Mouse (Mus musculus) CH12F3 (cell line): ENCODE measurements around the gene Adgrv1.

Experiments used
- in situ Hi-C: fragments of 300-500 bp; cut with MboI; formaldehyde crosslinking; loops from 2 replicates; pipeline ENCODE4 v1.14.3; 2020; ENCODE audit warnings: low sequenced_read_pairs

The Adgrv1 gene

DNA sequence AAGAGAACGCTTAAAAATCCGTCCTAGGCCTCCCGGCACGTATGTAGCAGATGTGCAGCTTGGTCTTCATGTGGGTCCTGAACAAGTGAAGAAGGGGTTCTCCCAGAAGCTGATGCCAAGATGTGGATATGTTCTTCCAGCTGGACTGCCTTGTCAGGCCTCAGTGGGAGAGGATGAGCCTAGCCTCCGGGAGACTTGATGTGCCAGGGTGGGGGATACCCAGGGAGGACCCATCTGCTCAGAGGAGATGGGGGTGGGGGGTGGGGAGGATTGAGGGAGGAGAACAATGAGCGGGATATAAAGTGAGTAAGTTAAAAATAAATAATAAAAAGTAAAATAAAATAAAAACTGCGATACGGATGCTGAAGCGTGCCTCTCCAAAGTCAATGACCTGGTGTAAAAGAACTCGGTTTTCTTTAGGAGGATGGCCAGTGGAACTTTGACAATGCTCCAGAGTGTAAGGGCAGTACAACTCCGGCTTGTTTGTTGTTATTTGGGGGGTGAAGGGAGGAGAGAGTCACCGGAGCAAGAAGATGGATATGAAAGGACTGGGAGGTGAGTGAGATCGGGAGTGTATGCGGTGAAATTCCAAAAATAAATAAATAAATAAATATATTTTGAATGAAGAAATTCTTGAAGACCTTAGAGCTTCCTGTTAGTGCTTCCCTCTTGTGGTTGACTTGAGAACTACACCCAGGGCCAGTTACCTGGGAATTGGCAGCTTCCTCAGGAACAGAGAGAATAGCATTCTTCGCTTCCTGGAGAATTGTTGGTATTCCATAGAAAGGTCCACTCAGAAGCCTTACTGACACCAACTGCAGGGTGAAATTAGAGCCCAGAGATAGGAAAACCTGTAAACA is 205.8 kb downstream of the Adgrv1 start:
- in situ Hi-C loops = no loop called here

- in situ Hi-C loops = no loop called here
These were observed 207.8 kb downstream of the Adgrv1 start for GRCm38 (mm10) chr13:81425111-81425510.

DNA sequence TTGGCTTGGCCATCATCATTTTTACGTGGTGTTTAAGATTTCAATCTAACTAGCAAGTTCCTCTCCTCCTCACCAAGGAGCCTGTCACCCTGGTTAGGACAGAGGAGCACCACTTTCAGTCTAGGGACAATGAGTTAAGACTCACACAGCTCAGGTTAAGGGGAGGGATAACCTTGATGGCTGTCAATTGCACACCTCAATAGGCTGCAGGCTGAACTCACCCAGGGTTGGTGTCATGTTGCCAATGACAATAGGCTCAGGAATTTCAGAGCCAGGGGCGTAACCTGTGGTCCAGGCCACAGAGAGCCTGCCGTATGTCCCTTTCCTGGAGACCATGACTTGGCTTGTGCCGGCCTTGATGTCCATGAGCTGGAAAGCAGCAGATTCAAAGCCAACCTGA is 209.0 kb downstream of the Adgrv1 start:
- in situ Hi-C loops = no loop called here

GRCm38 (mm10) chr13:81407881-81408460 is 225.0 kb downstream of the Adgrv1 start:
- in situ Hi-C loops = no loop called here

GRCm38 (mm10) chr13:81402826-81403225 is 230.1 kb downstream of the Adgrv1 start:
- in situ Hi-C loops = no loop called here

DNA sequence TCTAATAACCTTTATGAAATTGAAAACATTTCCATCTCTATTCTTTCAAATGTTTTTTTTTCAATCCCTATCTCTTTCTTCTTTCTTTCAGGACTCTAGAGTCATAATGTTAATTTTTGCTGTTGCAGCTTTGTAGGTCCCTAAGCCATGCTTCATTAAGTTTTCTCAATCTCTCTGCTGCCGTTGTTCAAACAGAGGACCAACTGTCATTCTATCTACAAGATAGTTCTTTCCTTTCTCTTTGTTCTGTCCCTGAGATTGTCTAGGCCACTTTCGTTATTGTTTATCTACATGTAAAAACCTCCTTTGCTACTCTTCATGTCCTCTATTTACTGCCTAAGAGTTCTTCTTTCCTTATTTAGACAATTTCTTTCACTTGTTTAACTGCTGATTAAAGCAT is 230.8 kb downstream of the Adgrv1 start:
- in situ Hi-C loops = no loop called here

DNA sequence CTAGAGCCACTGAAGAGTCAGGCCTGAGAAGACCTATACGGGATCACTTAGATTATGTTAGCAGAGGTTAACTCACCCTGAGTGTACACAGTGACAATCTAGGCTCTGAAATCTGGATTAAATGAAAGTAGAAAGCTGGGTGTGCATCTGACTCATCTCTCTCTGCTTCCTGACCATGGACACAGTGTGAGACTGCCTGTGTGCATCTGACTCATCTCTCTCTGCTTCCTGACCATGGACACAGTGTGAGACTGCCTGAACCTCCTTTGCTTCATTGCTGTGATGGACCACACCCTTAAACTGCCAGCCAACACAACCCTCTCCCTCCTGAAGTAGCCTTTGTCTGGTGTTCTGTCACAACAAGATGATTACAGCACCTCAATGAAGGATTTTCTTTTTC is 231.2 kb downstream of the Adgrv1 start:
- in situ Hi-C loops = no loop called here

DNA sequence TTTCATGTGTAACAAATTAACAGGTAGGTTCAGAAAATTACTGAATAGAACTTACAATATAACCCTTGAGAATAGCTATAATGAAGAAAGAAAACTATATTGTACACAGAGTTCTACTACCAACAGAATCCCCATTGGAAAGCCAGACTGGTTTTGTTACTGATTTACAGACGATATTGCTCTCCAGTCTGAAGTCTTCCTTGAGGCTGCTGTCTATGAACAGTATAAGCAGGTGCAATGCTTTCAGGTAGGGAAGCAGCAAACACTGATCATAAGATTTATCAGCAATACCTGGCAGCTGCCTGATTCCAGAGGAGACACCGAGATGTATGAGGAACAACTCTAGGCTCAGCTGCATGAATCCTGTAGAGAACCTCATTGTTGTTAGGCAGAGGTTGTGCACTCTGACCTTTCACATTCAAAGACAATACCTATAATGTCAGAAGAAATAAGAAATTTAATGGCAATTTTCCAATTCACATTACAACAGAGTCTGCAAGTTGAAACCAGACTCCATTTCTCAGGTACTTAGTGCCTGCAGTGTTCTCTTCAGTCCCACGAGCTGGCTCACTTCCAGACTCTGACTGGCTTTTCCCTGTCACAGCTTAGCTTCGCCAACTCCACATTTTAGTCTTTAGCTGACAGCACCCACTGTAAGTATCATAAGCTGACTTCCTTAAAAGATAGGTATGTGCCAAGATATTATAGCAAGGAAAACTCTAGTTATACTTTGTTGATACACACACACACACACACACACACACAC is 247.2 kb downstream of the Adgrv1 start:
- in situ Hi-C loops = no loop called here

- in situ Hi-C loops = no loop called here
These were observed 251.1 kb downstream of the Adgrv1 start for GRCm38 (mm10) chr13:81381835-81382234.

DNA sequence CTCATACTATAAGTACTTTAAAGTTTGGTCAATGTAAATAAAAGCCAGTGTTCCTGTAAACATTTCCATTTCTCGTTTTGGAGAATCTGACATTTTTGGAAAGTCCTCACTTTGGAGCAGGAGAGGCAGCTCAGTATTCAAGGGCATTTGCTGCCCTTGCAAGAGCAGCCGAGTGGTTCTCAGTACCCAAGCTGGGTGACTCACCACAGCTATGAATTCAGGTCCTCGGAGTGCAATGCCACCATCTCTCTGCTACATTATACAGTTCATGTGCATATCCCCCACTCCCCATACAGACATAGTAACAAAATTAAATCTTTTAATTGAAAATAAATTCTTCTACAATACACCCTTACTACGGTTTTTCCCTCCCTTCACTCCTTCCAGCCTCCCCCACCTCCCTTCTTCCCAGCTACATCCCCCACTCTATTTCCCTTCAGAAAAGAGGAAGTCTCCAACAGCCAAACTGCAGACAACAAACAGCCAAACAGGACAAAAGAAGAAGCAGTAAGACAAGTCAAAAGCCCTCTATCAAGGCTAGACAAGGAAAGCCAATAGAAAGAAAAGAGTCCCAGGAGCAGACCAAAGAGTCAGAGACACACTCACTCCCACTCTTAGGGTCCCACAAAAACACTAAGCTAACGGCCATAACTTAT is 262.0 kb downstream of the Adgrv1 start:
- in situ Hi-C loops = no loop called here

DNA sequence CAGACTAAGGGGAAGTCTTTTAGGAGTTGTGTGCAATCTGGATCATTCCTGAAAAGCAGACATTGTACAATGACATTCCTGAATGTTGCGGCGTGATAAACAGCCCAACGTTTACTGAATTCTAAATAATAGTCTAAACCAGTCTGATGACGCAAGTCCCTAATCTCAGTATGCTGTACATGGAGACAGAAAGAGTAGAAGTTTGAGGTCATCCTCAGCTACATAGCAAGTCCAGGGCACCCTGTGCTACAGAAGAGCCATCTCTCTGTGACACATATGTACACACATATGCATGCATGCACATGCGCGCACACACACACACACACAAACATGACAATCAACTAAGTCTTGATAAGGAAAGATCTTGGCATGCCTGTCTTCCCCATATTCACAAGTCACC is 262.8 kb downstream of the Adgrv1 start:
- in situ Hi-C loops = no loop called here

DNA sequence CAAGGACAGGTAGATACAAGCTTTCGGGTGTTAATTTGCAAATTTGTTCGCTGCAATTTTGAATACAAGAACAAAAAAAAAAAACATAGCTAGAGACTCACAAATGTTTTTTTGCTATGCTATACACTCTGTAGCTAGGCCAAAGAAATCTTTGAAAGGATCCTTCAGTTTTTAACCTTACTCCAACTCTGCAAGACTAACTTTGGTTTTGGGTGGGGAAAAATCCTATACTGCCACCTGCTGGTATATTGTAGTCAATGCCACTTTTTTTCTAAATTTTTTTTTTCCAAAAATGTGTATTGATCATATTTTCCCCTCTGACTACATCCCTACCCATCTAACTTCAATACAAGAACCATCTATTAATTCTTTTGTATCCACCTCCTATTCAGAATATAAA is 263.4 kb downstream of the Adgrv1 start:
- in situ Hi-C loops = loop anchor here (5.0 kb wide), 1 partner anchor 492 kb away; no protein-coding TSS in a partner anchor

GRCm38 (mm10) chr13:81368987-81369386 is 264.0 kb downstream of the Adgrv1 start:
- in situ Hi-C loops = loop anchor here (5.0 kb wide), 1 partner anchor 492 kb away; no protein-coding TSS in a partner anchor

DNA sequence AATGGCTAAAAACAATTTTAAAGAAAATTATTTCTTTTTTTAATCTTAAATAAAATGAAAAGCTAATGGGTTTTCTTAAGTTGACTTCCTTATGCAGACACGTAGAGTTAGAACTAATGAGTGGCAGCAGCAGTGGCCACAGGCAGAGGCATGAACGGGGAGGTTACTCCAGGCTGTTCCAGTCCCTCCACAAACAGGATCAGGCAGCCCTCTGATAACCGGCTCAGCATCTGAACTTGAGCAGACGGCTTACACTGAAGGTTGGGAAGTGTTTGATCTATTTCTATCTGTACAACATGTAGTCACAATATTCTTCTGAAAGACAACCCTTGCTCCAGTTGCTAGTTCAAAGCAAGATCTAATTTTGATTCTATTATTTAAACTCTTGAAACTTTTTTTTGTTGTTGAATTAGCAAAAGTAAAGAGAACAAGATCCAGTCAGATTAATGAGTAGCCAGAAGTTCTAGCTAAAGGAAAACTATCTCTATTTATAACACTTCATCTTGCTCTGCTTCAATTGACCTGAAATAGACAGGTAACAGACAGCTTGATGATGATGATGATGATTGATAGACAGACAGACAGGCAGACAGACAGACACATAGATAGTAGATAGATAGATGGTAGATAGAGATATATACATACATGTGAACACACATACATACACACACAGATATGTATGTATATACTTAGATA is 265.1 kb downstream of the Adgrv1 start:
- in situ Hi-C loops = loop anchor here (5.0 kb wide), 1 partner anchor 491 kb away; no protein-coding TSS in a partner anchor

GRCm38 (mm10) chr13:81360338-81360737 is 272.6 kb downstream of the Adgrv1 start:
- in situ Hi-C loops = no loop called here

DNA sequence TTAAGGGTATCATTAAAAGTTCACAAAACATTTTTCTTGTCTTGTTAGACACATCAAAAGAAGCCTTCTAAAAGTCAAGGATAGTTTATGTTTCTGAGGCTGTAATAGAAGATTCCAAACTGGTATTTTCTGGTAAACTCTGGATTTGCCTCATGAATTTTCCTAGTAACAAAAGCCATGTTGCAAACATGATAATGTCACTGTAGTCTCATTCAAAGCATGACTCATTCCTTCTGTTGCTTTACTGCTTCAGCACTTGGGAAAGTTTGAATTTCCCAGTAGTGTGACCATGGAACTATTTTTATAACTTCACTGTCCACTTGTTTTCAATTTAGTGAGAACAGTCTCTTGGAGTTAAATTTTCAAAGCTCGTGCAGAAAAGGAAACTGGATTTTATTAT is 274.2 kb downstream of the Adgrv1 start:
- in situ Hi-C loops = no loop called here

GRCm38 (mm10) chr13:81358365-81358764 is 274.6 kb downstream of the Adgrv1 start:
- in situ Hi-C loops = no loop called here

GRCm38 (mm10) chr13:81357215-81357614 is 275.7 kb downstream of the Adgrv1 start:
- in situ Hi-C loops = no loop called here

DNA sequence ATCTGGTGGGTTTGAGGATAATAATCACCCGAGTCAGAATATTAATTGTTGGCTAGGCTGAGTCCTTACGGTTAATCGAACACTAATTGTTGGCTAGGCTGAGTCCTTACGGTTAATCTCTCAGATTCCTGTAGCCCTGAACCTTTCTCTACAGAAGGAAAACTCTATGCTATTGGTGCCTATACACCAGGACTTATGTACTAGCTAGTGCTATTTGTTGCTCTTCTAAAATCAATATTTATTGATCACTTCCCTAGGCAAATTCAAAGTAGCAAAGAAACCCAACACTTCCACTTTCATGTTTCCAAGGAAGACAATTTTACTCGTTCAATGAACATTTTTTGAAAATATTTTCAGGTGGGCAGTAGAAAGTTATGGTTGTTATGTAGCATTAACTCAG is 278.4 kb downstream of the Adgrv1 start:
- in situ Hi-C loops = no loop called here

- in situ Hi-C loops = no loop called here
These were observed 280.7 kb downstream of the Adgrv1 start for GRCm38 (mm10) chr13:81352296-81352695.
